Mouse (Mus musculus) left cerebral cortex, postnatal 36 days (tissue): Measurements from ENCODE around the gene Cdc14a. TPM values are rescaled to one million over a fixed set of nuclear protein-coding genes. Genes with fewer than 3 reads are reported as not detected.

Experiments used
- DNase-seq, 2 experiments: peaks; one replicate each; pipeline ENCODE4 v3.0.0; 2021 to 2022; ENCODE audit warnings: low spot score in 2 of 2, mixed read lengths in 1 of 2
- intact Hi-C: fragments of 180-260 bp; cut with DNase I; formaldehyde crosslinking; loops from one replicate; pipeline ENCODE4 v1.15.1; 2025
- total RNA-seq, 2 experiments: library from RNA; stranded (reverse); gene quantifications; 2 replicates each; pipeline ENCODE4 v1.2.3; 2021

Gene Cdc14a
- total RNA-seq, 2 experiments from 2014 or later: 3.2 to 5.1 TPM

DNA sequence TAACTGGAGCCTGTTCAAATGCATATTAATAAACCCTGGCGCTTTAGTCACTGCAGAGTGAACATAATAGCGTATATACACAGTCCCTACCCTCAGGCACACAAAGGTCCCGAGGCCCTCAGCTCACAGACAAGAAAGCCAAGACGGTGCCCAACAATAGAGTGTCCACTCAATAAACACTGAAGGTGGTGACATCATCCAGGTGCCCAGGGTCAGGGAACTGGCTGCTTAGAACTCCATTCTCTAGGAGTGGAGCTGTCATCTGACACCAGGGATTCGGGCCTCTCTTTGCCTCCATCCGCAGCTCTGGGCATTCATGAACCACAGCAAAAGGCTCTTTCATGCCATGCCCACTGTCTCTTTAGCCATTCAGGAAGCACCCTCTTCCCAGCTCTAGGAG lies 2.7 kb downstream of the Cdc14a start:
- DNase-seq: no peak
- intact Hi-C loops: loop anchor here (5.0 kb wide), 2 partner anchors 71 to 89 kb away; no protein-coding TSS in a partner anchor

DNA sequence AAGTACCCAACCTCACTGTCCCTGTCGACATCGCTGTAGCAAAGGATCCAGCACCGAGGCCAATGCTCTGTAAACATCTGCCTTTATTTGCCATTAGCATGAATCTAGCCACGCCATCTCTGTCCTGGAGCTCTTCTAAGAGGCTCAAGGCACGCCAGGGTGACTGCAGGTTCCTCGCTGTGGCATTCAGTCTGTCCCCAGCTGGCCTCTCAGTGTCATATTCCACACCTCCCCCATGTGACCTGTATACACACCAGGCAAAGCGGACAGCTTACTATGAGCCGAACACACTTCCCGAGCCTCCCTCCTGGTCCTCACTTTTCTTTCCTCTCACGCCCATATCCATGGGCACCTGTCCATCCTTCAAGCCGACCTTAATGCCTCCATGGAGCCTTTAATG lies 4.0 kb downstream of the Cdc14a start:
- intact Hi-C loops: loop anchor here (5.0 kb wide), 2 partner anchors 73 to 87 kb away; no protein-coding TSS in a partner anchor

DNA sequence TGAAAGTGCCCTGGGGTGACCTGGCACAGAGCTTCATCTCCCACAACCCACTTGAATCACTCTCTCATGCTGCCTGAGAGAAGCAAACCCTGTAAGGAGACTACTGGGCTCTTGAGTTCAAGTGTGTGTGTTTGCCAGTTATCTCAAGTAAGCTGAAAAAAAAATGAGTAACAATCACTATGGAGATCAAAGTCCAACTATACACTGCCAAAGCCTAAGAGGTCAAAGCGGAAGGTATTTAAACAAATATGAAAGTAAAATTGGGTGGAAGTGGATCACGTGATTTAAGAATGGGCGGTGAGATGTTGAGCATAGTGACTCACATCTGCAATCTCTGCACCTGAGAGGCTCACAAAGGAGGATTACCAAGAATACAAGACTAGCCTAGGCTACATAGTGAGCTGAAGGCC lies 9.4 kb downstream of the Cdc14a start:
- no peak for DNase-seq
- intact Hi-C loops: no loop called here

More for the DNA sequence above, 4.0 kb downstream of the Cdc14a start:
- no peak for DNase-seq

DNA sequence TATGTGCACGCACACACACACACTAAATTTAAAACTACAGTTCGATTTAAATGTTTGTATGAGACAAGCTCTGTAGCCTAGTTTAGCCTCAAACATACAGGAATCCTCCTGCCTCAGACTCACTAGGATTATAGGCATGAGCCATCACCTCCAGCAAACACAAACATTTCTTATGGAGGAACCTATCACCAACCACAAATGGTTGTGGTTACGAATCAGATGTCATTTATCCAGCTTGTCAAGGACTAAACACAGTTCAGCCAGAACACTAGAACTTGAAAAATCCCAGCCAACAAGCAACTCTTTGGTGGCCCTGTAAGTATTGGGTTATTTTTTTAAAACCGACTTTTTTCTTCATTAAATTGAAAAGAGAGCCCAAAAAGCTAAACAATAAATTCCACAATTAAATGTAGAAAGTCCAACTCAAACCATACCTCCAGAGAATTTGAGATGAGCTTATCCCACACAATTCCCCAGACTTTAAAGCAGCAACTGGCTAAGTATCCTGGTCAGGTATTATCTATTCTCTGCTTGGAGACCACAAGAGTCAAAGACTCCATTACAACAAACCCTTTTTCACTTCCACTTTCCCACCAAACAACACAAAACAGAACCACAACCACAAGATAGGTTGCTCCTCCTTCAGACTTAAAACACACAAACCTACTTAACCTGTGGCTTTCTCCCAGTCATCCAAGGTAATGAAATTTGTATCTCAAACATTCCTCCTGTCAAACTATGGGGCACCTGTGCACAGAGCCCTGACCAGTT lies 10.7 kb downstream of the Cdc14a start:
- no peak for DNase-seq
- intact Hi-C loops: no loop called here

DNA sequence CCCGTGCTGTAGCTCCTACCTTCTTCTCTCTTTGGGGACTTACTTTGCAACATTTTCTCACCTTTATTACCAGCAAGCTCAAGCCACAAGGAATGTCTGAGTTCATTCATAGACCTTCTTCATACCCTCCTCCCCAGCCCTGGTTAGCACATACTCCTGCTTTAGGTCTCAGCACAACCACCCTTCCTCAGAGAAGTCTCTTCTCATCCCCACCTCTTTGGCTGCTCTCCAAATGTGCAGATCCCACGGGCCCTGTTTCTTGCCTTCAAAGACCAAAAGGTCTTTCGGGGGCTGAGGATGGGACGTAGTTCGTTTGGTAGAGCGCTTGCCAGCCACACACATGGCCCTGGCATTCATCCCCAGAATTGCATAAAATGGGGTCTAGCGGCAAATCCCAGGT lies 13.8 kb downstream of the Cdc14a start:
- no peak for DNase-seq
- intact Hi-C loops: no loop called here

DNA sequence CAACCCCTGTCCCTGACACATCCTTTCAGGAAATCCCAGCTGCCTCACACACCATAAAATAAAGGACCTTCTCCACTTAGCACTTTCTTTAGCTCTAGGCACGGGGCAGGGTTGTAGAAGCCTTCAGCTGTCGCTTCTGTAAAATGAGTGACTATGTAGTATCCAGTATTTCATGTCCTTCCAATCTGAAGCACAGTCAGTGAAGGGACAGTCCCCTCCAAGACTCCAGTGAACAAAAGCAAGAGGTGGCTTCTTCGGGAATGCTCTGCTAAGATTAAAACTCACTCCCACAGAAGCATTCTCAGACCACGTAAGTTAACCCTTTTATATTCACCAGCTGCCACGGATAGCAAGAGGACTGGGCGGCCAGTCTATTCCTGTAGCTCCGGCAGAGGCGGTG lies 14.3 kb downstream of the Cdc14a start:
- DNase-seq: no peak
- intact Hi-C loops: no loop called here

DNA sequence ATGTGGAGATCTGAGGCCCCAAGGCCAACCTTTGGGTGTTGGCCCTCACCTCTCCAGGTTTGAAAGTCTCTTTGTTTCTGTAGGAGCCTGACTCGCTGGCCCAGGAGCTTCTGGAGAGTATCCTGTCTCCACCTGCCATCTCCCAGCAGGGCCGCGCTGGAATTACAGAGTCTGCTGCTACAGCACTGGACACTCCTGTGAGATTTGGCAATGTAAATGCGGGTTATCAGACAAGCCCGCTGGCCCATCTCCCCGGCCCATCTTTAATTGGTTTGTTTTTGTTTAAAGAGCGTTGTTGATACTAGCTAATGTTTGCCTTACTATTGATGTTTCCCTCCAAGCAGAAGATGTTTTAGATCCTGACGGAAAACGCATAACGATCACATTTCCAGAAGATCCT lies 15.0 kb downstream of the Cdc14a start:
- no peak for DNase-seq
- intact Hi-C loops: no loop called here

DNA sequence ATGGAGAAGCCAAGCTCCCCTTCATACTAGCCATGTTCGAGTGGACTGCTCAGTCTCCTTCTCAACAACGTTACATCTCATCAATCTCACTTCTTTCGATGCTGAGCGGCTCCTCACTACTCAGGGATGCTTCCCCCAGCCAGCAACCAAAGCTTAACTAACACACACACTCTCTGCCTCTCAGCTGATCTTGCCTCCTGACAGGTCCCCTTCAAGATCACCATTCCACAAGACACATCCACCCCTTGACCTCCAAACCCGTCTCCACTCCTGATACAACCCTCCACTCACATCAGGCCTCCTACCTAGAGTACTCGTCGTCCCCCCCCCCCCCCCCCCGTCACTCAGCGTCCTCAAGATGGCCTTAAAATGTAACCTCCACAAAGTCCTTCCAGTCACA lies 18.3 kb downstream of the Cdc14a start:
- intact Hi-C loops: no loop called here
- DNase-seq: no peak

DNA sequence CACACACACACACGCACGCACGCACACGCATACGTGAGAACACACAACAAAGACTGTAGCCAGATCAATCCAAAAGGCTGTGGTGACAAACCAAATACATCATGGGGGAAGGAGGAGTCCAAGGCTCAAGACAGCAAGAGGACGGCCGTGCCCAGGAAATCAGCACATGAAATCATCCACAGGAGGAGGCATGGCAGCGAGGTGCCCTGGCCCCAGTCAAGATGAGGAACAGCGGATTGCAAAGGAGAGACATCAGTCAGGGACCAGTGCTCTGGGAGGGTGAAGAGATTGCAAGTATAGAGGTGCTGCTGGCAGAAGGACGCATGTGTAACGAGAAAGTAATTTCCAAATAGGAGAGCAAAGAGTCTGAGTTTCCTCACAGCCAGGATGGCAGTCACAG lies 22.4 kb downstream of the Cdc14a start:
- DNase-seq: no peak
- intact Hi-C loops: no loop called here

DNA sequence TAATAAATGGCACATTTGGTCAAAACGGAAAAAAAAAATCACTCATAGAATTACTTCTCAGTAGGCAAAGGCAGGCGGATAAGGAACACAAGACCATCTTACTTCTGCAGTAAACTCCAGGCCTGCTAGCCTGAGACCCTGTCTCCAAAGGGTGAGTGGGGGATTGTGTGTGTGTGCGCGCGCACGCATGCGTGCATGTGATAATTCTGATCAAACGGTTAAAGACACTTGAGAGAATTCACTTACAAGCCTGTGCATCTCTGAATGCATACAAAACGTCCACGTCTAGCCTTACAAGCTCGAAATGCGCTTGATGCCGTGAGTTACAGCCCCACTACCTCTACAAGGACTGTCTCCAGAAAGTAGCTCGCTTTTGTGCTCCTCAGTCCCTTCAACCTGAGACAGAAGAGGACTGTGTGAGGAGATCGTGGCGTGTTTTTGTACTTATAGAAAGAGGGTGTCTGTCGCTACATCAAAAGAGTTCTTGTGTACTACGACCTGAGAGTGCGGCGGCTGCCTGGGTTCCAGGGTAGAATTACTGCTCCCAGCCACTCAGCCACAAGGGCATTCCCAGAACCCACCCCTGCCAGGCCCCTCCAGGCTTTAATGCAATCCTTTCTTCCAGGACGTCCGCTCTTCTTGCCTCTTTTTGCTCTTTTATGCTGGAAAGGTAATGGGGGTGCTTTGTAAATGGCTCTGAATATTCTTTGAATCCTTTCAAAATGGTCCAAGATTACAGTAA lies 24.3 kb downstream of the Cdc14a start:
- intact Hi-C loops: no loop called here
- no peak for DNase-seq

DNA sequence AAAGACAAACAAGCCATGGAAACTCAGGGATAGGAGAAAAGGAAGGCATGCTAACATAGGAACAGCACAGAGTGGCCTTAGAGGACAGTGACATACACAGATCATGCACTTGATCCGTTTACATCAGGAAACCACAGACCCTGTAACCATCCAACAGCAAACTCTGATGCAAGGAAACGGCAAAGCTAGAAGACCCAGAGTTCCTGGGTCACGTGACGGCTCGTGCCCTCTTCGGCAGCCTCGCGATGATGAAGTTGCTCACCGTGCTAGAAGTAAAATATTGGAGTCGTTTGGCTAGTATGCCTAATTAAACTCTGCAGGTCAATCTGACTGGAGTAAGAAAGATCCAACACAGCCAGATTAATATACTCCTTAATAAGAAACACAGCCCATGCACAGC lies 25.3 kb downstream of the Cdc14a start:
- intact Hi-C loops: no loop called here
- DNase-seq: no peak

DNA sequence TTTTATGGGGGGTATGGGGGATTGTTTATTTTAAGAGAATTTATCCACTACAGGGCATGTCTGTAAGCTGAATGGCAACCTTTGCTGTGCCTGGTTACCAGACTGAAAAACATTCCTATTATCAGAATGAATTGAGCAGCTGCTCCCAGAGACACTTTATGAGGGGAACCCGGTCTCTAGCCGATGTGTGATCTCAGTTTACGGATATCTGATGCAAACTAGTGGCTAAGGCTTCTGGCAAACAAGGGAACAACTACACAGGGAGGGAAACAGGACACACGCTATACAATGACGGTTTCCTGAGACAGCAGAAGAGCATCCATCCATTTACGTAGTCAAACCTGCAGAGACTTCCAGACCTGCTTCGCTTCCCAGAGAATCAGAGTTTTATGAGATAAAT lies 25.9 kb downstream of the Cdc14a start:
- intact Hi-C loops: no loop called here
- no peak for DNase-seq

DNA sequence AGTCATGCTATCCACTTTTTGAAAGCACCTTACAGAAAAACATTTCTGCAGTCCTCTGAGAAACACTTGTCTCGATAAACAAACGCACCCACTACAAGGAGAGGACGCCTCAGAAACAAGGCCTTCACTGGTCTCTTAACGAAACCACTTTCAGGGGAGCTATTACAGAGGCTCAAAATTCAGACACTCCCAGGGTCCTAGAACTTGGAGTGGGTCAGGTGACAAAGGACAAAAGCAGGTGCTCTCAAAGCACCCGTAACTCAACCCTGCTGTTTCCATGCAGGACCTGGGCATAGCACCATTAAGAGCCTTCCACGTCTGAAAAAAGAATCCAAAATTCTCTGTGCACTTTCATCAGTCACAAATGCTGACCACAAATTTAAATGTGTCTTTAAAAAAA lies 26.5 kb downstream of the Cdc14a start:
- DNase-seq: no peak
- intact Hi-C loops: no loop called here

DNA sequence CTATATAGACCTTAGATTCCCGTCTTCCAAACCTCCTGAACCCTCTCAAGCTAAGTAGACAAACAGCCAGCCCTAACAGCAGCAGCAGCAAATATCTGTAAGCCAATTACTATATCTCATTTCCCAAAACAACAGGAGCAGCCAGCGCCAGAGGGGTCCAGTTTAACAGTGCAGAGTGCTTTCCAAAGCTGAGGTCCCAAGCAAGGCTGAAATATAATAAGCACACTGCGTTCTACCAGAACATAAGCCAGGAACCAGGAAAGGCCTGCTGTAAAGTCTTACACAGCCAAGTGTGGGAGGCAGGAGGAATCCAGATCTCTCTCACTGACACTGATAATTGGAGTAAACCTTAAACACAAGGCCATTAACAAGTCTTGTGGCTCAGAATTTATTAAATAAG lies 27.3 kb downstream of the Cdc14a start:
- intact Hi-C loops: no loop called here
- DNase-seq: no peak

DNA sequence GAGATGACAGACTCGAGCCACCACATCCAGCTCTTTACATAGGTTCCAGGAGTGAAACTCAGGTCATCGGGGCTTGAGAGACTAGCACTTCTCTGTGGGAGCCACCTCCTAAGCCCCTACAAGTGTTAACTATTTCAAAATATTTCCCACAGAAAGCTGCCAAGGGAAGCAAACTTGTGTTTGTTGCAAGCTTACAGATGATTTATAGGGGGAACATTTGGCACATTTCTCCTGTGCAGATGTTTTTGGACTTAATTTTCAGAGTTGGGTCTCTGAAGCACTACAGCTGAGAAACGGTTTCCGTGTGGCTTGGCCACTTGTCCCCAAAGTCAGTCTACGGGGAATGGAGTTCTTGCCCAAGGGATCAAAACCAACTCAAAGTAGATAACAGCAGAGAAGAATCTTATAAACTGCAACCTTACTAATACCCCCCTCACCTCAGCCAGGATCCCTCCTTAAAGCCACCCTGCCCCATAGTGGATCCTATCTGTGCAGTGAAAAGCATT lies 28.9 kb downstream of the Cdc14a start:
- DNase-seq: no peak
- intact Hi-C loops: loop anchor here (1.0 kb wide), 1 partner anchor 16 kb away; no protein-coding TSS in a partner anchor

DNA sequence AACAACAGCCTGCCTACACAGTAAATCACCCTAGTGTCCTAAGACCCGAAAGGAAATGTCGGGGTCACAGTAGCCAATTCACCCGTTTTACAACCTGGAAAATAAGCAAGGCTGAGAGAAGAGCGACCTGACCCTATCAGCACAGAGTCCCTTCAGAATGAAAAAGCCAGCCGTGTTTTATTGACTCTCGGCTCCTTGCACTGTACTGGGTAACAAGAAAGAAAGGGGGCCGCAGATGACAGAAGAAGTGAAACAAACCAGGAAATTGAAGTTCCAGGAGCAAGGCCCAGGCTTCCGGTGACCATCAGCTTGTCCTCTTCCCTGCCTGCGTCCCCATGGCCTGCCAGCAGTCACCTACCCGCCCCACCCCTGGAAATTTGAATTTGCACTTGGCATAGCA lies 32.4 kb downstream of the Cdc14a start:
- intact Hi-C loops: no loop called here
- no peak for DNase-seq

DNA sequence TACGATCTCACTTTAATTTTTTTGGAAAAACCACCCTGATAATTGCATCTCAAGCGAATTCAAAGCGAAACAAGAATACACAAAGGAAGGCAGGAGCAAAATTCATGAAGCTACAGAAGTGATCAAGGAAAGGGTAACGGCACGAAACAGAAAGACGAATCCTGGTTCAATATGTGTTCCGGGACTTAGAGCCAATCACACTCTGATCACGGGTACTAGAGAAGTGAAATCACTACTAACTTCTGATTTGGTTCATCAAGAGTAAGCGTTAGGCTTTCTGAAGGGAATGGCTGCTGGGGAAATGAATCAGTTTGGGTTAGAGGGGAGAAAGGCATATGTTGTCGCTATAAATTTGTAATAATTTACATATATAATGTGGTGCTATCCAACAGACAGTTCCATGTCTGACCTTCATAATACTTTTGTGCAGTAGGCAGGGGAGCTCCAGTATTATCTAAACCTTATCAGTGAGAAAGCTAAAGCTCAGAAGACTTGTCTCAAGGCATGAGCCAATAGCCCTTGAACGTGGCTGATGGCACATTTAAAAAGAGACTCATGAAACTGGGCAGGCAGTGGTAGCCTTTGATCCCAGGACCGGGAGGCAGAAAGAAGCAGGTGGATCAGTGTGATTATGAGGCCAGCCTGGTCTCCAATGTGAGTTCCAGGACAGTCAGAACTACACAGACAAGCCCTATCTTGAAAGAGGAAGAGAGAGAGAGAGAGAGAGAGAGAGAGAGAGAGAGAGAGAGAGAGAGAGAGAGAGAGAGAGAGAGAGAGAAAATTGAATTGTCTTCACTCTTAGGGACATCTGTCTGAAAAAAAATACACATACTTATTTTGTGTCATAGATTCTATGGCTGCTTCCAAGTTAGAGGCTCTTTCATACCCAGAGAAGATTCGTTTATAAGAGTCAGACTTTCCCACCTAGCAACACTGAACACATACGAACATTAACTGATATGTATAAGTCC lies 34.0 kb downstream of the Cdc14a start:
- intact Hi-C loops: no loop called here
- no peak for DNase-seq

DNA sequence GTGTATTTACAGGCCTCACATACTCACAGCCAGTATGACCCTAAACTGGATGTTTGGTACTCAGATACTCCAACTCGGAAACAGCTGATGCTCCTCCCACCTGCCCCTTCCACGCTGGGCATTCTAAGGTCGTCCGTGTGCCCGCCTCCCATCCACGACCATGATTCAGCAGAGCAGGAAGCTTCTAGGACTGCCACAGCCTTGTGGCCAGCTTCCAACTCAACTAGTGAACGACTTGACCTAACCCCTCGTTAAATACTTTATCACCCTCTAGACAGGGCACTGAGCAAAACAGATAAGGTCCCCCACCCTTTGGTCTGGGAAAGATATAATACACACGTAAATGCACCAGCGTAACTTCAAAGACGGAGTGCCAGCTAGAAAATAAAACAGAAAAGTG lies 35.0 kb downstream of the Cdc14a start:
- DNase-seq: no peak
- intact Hi-C loops: no loop called here

DNA sequence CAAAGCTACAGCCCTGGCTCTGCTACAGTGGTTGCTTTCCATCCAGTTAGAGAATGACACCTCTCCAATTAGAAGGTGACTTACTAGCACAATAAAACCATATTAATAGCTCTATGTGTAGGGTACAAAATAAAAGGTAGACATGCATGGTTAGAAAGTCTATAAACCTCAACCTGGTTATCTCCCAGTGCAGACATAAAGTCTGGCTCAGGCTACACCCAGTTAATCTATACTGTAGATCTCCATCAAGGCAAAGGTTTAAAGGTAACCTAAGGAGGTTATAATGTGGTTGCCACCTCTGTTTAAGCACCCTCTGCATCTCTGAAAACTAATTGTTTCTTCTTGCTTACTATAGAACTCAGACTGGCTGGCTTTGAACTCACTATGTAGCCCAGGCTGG lies 36.9 kb downstream of the Cdc14a start:
- intact Hi-C loops: no loop called here
- DNase-seq: no peak

DNA sequence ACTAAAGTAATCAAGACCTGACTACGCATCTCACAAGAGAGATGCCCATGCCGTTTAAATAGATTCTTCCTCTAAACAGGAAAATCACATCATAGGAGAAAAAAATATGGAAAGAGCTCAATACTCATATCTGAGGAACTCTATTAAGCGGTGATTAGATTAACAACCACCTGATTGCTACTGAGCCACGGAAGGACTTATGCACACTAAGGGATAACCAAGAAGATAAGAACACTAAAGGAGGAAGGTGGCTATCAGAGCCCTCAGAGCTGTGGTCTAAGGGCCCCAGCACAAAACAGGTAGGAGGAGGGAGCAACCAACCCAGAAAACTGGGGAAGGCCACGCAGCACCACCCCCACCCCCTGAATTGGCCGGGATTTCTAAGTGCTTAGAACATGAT lies 37.5 kb downstream of the Cdc14a start:
- no peak for DNase-seq
- intact Hi-C loops: no loop called here
